Mouse (Mus musculus): ENCODE results near the gene Mrps12. TPM values are rescaled to one million over a fixed set of nuclear protein-coding genes. Genes with fewer than 3 reads are reported as not detected.

Mrps12 gene
- polyA plus RNA-seq, 1 experiment from 2014 or later, result 152 TPM

GRCm38 (mm10) chr7:28740949-28741348, 671 bp downstream of the Mrps12 start:
- Histone ChIP-seq H3K4me1 (peaks cover 13% of the 10 kb centered on the region), H3K36me3 (peaks cover 65% of the 10 kb centered on the region), H3K27me3 (ENCODE audit: low read depth, poor library complexity, severe bottlenecking) (no peaks in the 10 kb centered on the region), H3K9me3 (replicated peaks) (no peaks in the 10 kb centered on the region), H3K27ac (peak overlapping the region; percentile 95), H3K4me3 (peak overlapping the region; percentile 73)
- no peak for DNase-seq (ENCODE audit: low spot score)
- WGBS, result 46% methylated on average over 9 of the region's 9 CpGs

GRCm38 (mm10) chr7:28739829-28740228, 1.8 kb downstream of the Mrps12 start:
- WGBS, result 96% methylated on average over 21 of the region's 21 CpGs
- H3K36me3 ChIP-seq, result peaks cover 64% of the 10 kb centered on the region
- no peaks in the 10 kb centered on the region for H3K9me3 ChIP-seq (replicated peaks)
- H3K27me3 ChIP-seq (ENCODE audit: low read depth, poor library complexity, severe bottlenecking), result no peaks in the 10 kb centered on the region
- H3K27ac ChIP-seq, result no peak overlapping the region
- no peak overlapping the region for H3K4me3 ChIP-seq
- H3K4me1 ChIP-seq, result peaks cover 13% of the 10 kb centered on the region
- no peak for DNase-seq (ENCODE audit: low spot score)

- Histone ChIP-seq H3K4me1 (peaks cover 17% of the 10 kb centered on the region), H3K27me3 (ENCODE audit: low read depth, poor library complexity, severe bottlenecking) (peaks cover 18% of the 10 kb centered on the region; the same call in 1 of the 2 replicates), H3K27ac (no peak overlapping the region), H3K9me3 (replicated peaks) (no peaks in the 10 kb centered on the region), H3K36me3 (peaks cover 64% of the 10 kb centered on the region), H3K4me3 (no peak overlapping the region)
- DNase-seq (ENCODE audit: low spot score), result no peak
- 78% methylated on average over 6 of the region's 6 CpGs for WGBS
These were observed 5.9 kb downstream of the Mrps12 start for GRCm38 (mm10) chr7:28735701-28736100.

- Histone ChIP-seq H3K36me3 (peaks cover 42% of the 10 kb centered on the region), H3K4me1 (peaks cover 17% of the 10 kb centered on the region), H3K27ac (peak overlapping the region; percentile 82), H3K4me3 (peak overlapping the region; percentile 60), H3K27me3 (ENCODE audit: low read depth, poor library complexity, severe bottlenecking) (peaks cover 18% of the 10 kb centered on the region; the same call in 1 of the 2 replicates), H3K9me3 (replicated peaks) (no peaks in the 10 kb centered on the region)
- DNase-seq (ENCODE audit: low spot score), result no peak
- WGBS, result 11% methylated on average over 11 of the region's 11 CpGs
These were observed 8.4 kb downstream of the Mrps12 start for GRCm38 (mm10) chr7:28733211-28733610.

- Histone ChIP-seq H3K36me3 (peaks cover 36% of the 10 kb centered on the region), H3K27ac (peak overlapping the region; percentile 82), H3K9me3 (replicated peaks) (no peaks in the 10 kb centered on the region), H3K4me3 (peak overlapping the region; percentile 60), H3K27me3 (ENCODE audit: low read depth, poor library complexity, severe bottlenecking) (peaks cover 18% of the 10 kb centered on the region; the same call in 1 of the 2 replicates), H3K4me1 (peaks cover 17% of the 10 kb centered on the region)
- 3% methylated on average over 58 of the region's 58 CpGs for WGBS
- DNase-seq (ENCODE audit: low spot score), result peak; percentile 87
These were observed 9.1 kb downstream of the Mrps12 start for GRCm38 (mm10) chr7:28732341-28733142.

GRCm38 (mm10) chr7:28727649-28728340, 13.8 kb downstream of the Mrps12 start:
- no peak overlapping the region for H3K27ac ChIP-seq
- peaks cover 26% of the 10 kb centered on the region for H3K36me3 ChIP-seq
- no peaks in the 10 kb centered on the region; the same call in 1 of the 2 replicates for H3K9me3 ChIP-seq (replicated peaks)
- H3K4me3 ChIP-seq, result no peak overlapping the region
- peaks cover 7% of the 10 kb centered on the region for H3K4me1 ChIP-seq
- H3K27me3 ChIP-seq (ENCODE audit: low read depth, poor library complexity, severe bottlenecking), result peaks cover 18% of the 10 kb centered on the region; the same call in 1 of the 2 replicates
- no peak for DNase-seq (ENCODE audit: low spot score)
- 58% methylated on average over 10 of the region's 10 CpGs for WGBS

- WGBS, result 11% methylated on average over 14 of the region's 14 CpGs
- Histone ChIP-seq H3K4me3 (no peak overlapping the region), H3K4me1 (no peaks in the 10 kb centered on the region; the same call in 1 of the 2 replicates), H3K36me3 (peaks cover 26% of the 10 kb centered on the region), H3K9me3 (replicated peaks) (no peaks in the 10 kb centered on the region; the same call in 1 of the 2 replicates), H3K27me3 (ENCODE audit: low read depth, poor library complexity, severe bottlenecking) (peaks cover 8% of the 10 kb centered on the region; the same call in 1 of the 2 replicates), H3K27ac (no peak overlapping the region)
- DNase-seq (ENCODE audit: low spot score), result peak; percentile 89
These were observed 15.0 kb downstream of the Mrps12 start for GRCm38 (mm10) chr7:28726600-28726999.

- no peaks in the 10 kb centered on the region; the same call in 1 of the 2 replicates for H3K4me1 ChIP-seq
- peaks cover 17% of the 10 kb centered on the region for H3K36me3 ChIP-seq
- no peaks in the 10 kb centered on the region for H3K27me3 ChIP-seq (ENCODE audit: low read depth, poor library complexity, severe bottlenecking)
- no peak for DNase-seq (ENCODE audit: low spot score)
- H3K4me3 ChIP-seq, result no peak overlapping the region
- WGBS, result 92% methylated on average over 2 of the region's 2 CpGs
- H3K27ac ChIP-seq, result no peak overlapping the region
- no peaks in the 10 kb centered on the region; the same call in 1 of the 2 replicates for H3K9me3 ChIP-seq (replicated peaks)
These were observed 17.0 kb downstream of the Mrps12 start for GRCm38 (mm10) chr7:28724613-28725012.

- peaks cover 12% of the 10 kb centered on the region for H3K4me1 ChIP-seq
- H3K36me3 ChIP-seq, result peaks cover 17% of the 10 kb centered on the region
- no peak overlapping the region for H3K4me3 ChIP-seq
- H3K27me3 ChIP-seq (ENCODE audit: low read depth, poor library complexity, severe bottlenecking), result no peaks in the 10 kb centered on the region
- no peaks in the 10 kb centered on the region; the same call in 1 of the 2 replicates for H3K9me3 ChIP-seq (replicated peaks)
- no peak for DNase-seq (ENCODE audit: low spot score)
- WGBS, result 92% methylated on average over 7 of the region's 7 CpGs
- H3K27ac ChIP-seq, result no peak overlapping the region
These were observed 19.5 kb downstream of the Mrps12 start for GRCm38 (mm10) chr7:28722079-28722478.

- Histone ChIP-seq H3K4me3 (no peak overlapping the region), H3K27ac (no peak overlapping the region), H3K4me1 (peaks cover 23% of the 10 kb centered on the region), H3K9me3 (replicated peaks) (no peaks in the 10 kb centered on the region; the same call in 1 of the 2 replicates), H3K36me3 (peaks cover 17% of the 10 kb centered on the region), H3K27me3 (ENCODE audit: low read depth, poor library complexity, severe bottlenecking) (no peaks in the 10 kb centered on the region)
- WGBS, result 74% methylated on average over 3 of the region's 3 CpGs
- DNase-seq (ENCODE audit: low spot score), result no peak
These were observed 20.7 kb downstream of the Mrps12 start for GRCm38 (mm10) chr7:28720753-28721537.

GRCm38 (mm10) chr7:28719650-28720049, 22.0 kb downstream of the Mrps12 start:
- 89% methylated on average over 2 of the region's 2 CpGs for WGBS
- Histone ChIP-seq H3K36me3 (peaks cover 7% of the 10 kb centered on the region), H3K4me3 (no peak overlapping the region), H3K27ac (no peak overlapping the region), H3K4me1 (peaks cover 27% of the 10 kb centered on the region), H3K9me3 (replicated peaks) (no peaks in the 10 kb centered on the region; the same call in 1 of the 2 replicates), H3K27me3 (ENCODE audit: low read depth, poor library complexity, severe bottlenecking) (no peaks in the 10 kb centered on the region)
- DNase-seq (ENCODE audit: low spot score), result no peak

GRCm38 (mm10) chr7:28719159-28719558, 22.5 kb downstream of the Mrps12 start:
- Histone ChIP-seq H3K36me3 (peaks cover 2% of the 10 kb centered on the region; the same call in 1 of the 2 replicates), H3K4me3 (no peak overlapping the region), H3K27me3 (ENCODE audit: low read depth, poor library complexity, severe bottlenecking) (no peaks in the 10 kb centered on the region), H3K9me3 (replicated peaks) (no peaks in the 10 kb centered on the region; the same call in 1 of the 2 replicates), H3K4me1 (peaks cover 31% of the 10 kb centered on the region), H3K27ac (no peak overlapping the region)
- no peak for DNase-seq (ENCODE audit: low spot score)
- WGBS, result 59% methylated on average over 4 of the region's 4 CpGs

Data from limb, embryonic 10.5 days (tissue).